Mouse (Mus musculus) c-Kit-positive CD71-negative TER-119-negative erythroid progenitor cells, embryonic 14.5 days (primary cell): ENCODE results near the gene Metap1d.
A peak's percentile ranks its signal among the peaks of the same experiment; 100 is the strongest.

Experiments
- DNase-seq: peaks from one replicate; pipeline ENCODE4 v3.0.0-alpha.2; 2013; ENCODE audit warnings: low read depth

Metap1d gene

GRCm38 (mm10) chr2:71453161-71453916 lies at the start of gene Metap1d:
Gene Metap1d, plus strand, starts transcription at chr2:71453276.
- DNase-seq = peak; percentile 86

DNA sequence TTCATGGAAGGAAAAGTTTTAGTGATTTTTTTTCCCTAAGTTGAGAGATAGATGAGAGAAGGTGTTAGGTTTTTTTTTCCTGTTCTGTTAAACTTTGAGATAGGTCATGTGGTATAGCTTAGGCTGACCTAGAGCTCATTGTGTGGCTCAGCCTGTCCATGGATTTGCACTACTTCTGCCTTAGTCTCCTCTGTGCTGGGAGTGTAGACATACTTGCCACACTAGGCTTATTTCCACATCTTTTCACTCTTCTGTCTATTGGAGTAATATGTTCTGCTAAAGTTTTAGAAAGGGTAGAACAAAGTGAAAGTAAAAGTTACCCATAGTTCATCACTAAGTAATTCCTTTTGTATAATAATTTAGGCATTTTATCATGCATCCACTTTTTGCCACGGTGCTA lies 47.5 kb upstream of the Metap1d start:
- no peak for DNase-seq

- DNase-seq = no peak
Measured at GRCm38 (mm10) chr2:71418760-71419280, 34.3 kb upstream of the Metap1d start.

- no peak for DNase-seq
Measured at GRCm38 (mm10) chr2:71419408-71419807, 33.7 kb upstream of the Metap1d start.

GRCm38 (mm10) chr2:71420895-71421425 lies 32.1 kb upstream of the Metap1d start:
- no peak for DNase-seq

GRCm38 (mm10) chr2:71424545-71424944 lies 28.5 kb upstream of the Metap1d start:
- DNase-seq = peak; percentile 17

- no peak for DNase-seq
Measured at GRCm38 (mm10) chr2:71435440-71435839, 17.6 kb upstream of the Metap1d start.

- DNase-seq = no peak
Measured at GRCm38 (mm10) chr2:71443376-71443775, 9.7 kb upstream of the Metap1d start.

- DNase-seq = no peak
Measured at GRCm38 (mm10) chr2:71445536-71446196, 7.4 kb upstream of the Metap1d start.

- no peak for DNase-seq
Measured at GRCm38 (mm10) chr2:71449604-71450003, 3.5 kb upstream of the Metap1d start.

- no peak for DNase-seq
Measured at GRCm38 (mm10) chr2:71451761-71452160, 1.3 kb upstream of the Metap1d start.

DNA sequence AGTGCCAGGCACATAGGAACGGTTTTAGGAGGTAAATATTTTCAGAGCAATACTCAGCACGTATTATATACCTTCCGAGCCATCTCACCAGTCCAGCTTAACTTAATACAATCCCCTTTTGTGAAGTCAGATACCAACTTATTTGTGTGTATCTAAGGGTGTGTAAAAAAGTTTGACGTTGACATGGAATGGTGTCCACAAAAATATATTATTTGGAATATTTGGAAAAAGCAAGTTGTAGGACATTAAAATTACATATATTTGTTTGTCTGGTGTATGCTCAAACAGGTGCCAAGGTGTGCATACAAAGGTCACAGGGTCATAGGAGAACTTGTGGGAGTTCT lies 813 bp downstream of the Metap1d start:
- no peak for DNase-seq

DNA sequence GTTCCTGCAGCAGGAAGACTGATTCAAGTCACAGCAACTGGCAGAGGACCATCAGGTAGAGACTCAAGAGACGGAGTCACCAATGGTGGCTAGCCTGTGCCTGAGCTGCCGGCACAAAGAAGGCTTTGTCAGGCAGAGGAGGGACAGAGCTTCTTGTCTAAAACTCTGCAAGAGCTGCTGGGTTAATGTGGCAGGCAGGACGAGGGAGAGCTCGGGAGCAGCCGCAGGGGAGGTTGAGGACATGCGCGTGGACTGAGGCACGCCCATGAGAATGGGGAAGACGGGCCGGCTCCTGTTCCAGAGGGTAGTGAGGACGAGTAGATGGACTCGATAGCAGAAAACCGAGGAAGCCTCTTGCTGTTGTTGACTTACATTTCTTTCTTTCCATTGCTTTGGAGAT lies 5.5 kb downstream of the Metap1d start:
- DNase-seq = no peak

- DNase-seq = no peak
Measured at GRCm38 (mm10) chr2:71459659-71460058, 6.6 kb downstream of the Metap1d start.

- DNase-seq = no peak
Measured at GRCm38 (mm10) chr2:71461139-71461538, 8.1 kb downstream of the Metap1d start.

DNA sequence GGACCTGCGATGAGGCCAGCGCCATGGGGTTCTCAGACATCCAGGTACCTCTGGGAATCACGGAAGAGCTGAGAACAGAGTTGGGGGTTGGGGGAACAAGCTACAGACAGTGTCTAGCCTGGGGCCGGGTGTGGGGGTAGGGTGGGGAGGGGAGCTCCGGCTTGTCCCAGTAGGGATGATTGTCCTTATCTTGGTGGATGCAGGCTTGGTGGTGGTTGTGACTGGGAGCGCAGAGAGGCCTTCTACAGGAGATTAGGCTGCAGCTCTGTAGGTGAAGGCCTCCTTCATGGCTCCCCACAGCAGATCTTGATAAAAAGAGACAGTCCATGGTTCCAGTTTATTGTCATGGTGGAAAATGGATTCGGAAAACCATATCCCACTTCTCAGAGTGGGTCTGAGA lies 8.5 kb downstream of the Metap1d start:
- peak; percentile 36 for DNase-seq

GRCm38 (mm10) chr2:71462066-71462465 lies 9.0 kb downstream of the Metap1d start:
- no peak for DNase-seq

GRCm38 (mm10) chr2:71462553-71462952 lies 9.5 kb downstream of the Metap1d start:
- no peak for DNase-seq

GRCm38 (mm10) chr2:71466103-71466502 lies 13.0 kb downstream of the Metap1d start:
- DNase-seq = no peak

DNA sequence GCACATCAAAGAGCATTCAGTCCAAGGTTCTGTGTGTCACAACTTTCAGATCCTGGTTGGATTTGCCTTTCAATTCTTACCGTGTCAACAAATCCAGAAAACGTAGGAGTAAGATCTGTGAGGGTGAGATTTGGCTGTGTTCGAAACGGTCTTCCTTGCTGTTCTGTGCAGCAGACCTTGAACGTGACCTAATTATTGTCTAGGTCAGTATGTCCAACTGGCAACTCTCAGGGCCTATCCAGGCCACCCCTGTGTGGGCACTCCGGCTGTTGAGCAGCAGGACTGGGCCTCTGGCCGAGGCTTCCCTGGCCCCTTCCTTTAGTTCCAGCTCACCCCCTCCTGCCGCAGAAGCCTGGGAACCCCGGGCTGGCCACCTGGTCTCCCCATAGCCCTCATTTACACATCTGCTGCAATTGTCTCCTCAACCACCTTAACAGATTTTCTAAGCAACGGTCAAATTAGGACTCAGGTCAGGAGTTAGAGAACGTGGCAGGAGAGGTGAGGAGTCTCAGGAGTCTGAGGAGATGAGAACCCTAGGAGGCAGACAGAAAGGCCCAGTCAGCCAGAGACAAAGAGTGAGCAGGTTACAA lies 13.9 kb downstream of the Metap1d start:
- no peak for DNase-seq

- no peak for DNase-seq
Measured at GRCm38 (mm10) chr2:71471094-71471493, 18.0 kb downstream of the Metap1d start.

- no peak for DNase-seq
Measured at GRCm38 (mm10) chr2:71473830-71474229, 20.8 kb downstream of the Metap1d start.

DNA sequence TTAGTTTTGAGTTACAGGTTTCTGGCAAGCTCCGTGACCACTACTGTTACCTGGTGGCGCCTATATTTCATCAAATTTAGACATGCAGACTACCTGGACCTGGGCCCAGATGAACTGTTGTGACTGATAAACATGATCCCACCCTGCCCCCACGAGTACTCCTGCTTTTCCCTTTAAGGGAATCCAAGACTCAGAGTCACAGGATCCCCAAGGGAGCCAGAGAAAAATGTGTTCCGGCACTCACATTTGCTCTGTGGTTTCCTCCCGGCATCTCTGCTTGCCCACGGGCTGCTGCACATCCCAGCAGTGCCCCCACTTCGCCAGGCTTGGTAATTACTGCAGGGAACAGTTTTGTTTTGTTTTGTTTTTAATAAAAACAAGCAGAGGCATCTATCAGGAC lies 21.3 kb downstream of the Metap1d start:
- DNase-seq = no peak
